Mouse (Mus musculus) liver, postnatal 0 days (tissue): ENCODE results near the gene Nedd4.
"Not testable (repeated sequence)": the region's sequence is repeated elsewhere in the genome, so short reads cannot be mapped to it uniquely, and the experiment has no call there.

Experiments
- CTCF ChIP-seq: sonication (generic); IDR thresholded peaks from 2 replicates; pipeline ENCODE4 v1.5.1; 2016; ENCODE audit warnings: antibody characterized with exemption, low read depth
- EP300 ChIP-seq: IDR thresholded peaks from 2 replicates; pipeline ENCODE4 v1.6.1; 2016; ENCODE audit warnings: antibody characterized with exemption, low read depth, mild to moderate bottlenecking

DNA sequence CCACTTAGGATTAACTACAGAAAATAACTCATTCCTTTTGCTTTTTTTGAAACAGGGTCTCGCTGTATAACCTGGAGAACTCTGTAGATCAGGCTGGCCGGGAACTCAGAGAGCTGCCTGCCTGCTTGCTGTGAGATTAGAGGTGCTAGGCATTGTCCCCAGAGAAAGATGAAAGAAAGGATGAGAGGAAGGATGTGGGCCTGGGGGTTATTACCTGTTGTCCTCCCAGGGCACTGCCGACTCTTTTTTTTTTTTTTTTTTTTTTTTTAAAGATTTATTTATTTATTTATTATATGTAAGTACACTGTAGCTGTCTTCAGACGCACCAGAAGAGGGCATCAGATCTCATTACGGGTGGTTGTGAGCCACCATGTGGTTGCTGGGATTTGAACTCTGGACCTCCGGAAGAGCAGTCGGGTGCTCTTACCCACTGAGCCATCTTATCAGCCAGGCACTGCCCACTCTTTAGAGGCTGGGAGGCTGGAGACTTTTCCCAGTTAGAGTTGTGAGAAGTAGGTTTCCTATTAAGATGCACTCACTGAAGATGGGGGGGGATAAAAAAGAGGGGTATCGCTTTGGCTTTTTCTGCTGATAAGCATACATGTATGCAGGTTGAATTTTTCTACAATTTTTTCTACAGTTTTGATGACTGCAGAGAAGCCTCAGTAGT, 4.3 kb downstream of the Nedd4 start:
- TF ChIP-seq CTCF, EP300: not testable (repeated sequence)
